ENCODE assay signal across 19 mouse cellular contexts in the genomic region with DNA sequence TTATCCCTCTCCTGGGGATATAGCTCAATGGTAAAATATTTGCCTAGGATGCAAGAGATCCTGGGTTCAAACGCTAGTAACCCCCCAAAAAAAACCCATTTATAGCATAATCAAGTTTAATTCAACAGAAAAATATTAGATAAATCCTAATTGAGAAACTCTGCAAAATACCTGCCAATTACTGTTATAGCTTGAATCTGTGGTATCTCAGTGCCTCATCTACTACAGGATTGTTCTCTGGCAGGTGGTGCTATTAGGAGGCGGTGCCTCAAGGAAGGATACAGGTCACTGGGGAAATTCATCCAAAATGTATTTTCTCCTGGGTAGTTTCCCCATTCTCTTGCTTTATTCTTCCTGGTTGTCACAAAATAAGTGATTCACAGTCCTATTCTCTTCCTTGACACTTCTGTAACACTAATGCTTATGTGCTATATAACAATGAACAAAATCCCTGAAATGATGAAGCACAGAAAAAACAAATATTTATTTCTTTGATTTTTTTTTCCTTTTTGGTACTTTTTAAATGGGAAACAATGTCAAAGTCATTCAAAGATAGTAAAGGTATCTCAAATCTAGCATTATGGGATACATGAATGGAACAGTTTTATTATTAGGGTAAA. TPM values are rescaled to one million over a fixed set of nuclear protein-coding genes. Genes with fewer than 3 reads are reported as not detected.
DNase-seq lines count a peak whose midpoint lies in the region.
"Had no signal": no experiment of that assay in that cellular context is flagged by ENCODE, and none has a peak within 500 bp of the region (broad histone marks: within the 10 kb centered on the region; RNA-seq: fewer than 3 reads in every experiment).

No protein-coding gene starts in this region.

- intact Hi-C loops in left cerebral cortex, postnatal 36 days (cut with DNase I): no loop called here

- DNase-seq in 3T3-L1 (ENCODE audit: low read depth, low spot score): peak; percentile 94
- DNase-seq in adipocyte (ENCODE audit: low spot score): peak; percentile 95
- no peak for DNase-seq in kidney, postnatal 4 days
- no peak for DNase-seq in left cerebral cortex, postnatal 36 days (ENCODE audit: low spot score in 2 of 2)
- DNase-seq: adrenal gland, adult 2 months; adrenal gland, adult 8-10 months; adrenal gland, postnatal 10 days; adrenal gland, postnatal 14 days; adrenal gland, postnatal 25 days; adrenal gland, postnatal 36 days; B cell, adult 2 months; cerebellum, adult 11 months; cerebellum, adult 11-12 months; cerebellum, adult 18-20 months; cerebellum, adult 2 months; cerebellum, adult 8-10 months had no signal

RNA-seq across cellular contexts. Expression of gene Lin7a, which starts 38.9 kb away (rescaled TPM):
- total RNA-seq in left cerebral cortex, postnatal 36 days (2021): 10 to 100 TPM; 60.9 to 64.2 TPM
- total RNA-seq: CH12.LX, G1E, MEL had no signal

Comparison
In these comparisons a context has a peak if more than half of its experiments do, and no peak if none do; other contexts are left out.
1. DNase-seq: peak in 3T3-L1 (single experiment) and adipocyte (single experiment); none in kidney, postnatal 4 days (0 of 2) and left cerebral cortex, postnatal 36 days (0 of 2).